Mouse (Mus musculus): ENCODE results near the gene Stard3.

- TF ChIP-seq POLR2A (IDR thresholded peaks at IDR 0.05; ENCODE audit: control insufficient read depth, extremely low read depth, insufficient read depth, low read length, poor library complexity) (no peak), CTCF (IDR thresholded peaks at IDR 0.05; ENCODE audit: borderline replicate concordance, control insufficient read depth, extremely low read depth, insufficient read depth, low read length, poor library complexity) (no peak)
These were observed 32.0 kb downstream of the Stard3 start for GRCm38 (mm10) chr11:98390141-98390540.

All from thymus, adult 2 months (tissue).